Mouse (Mus musculus) 3134 (cell line): ENCODE measurements at regions not wholly inside any gene's neighbourhood (a gene's known extent, or its start where the extent isn't known, plus 50 kb on each side); places are given as distances from the start of the nearest gene placed in this dataset.

Experiments
- DNase-seq: peaks from one replicate; pipeline ENCODE4 v3.0.0-alpha.2; 2011; ENCODE audit warnings: low spot score; ENCODE audit not compliant: insufficient read length; ENCODE audit errors: extremely low read depth

- no peak for DNase-seq
Measured at GRCm38 (mm10) chr8:64422200-64422849, 216.3 kb upstream of the Tll1 start.

DNA sequence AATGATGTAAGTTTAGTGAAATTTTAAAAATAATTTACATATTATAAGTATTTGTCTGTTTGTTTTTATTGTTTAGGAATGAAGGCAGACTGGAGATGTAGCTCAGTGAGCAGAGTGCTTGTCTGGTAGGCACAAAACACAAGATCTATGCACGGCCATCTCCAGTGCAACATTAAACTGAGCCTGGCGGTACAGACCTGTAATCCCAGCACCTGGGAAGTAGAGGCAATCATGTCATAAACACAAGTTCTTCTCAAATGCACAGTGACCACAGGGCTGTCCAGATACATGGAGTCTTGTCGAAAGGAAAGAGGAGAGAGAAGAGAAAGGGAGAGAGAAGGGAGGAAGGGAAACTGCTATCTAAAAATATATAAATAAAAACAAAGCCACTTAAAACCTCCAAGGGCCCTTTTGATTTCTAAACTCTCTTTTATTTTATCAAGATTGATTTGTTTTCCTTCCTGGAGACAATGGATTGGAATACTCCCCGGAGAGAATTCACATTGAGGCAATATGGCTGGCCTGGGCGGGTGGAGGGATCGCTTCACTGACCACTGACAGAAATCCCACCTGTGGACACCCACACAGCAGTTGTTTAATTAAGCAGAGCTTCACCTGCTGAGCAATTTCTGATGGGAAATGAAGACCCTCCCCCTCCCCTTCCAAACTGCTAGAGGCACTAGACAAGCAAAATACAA lies 215.6 kb upstream of the Tll1 start:
- no peak for DNase-seq

DNA sequence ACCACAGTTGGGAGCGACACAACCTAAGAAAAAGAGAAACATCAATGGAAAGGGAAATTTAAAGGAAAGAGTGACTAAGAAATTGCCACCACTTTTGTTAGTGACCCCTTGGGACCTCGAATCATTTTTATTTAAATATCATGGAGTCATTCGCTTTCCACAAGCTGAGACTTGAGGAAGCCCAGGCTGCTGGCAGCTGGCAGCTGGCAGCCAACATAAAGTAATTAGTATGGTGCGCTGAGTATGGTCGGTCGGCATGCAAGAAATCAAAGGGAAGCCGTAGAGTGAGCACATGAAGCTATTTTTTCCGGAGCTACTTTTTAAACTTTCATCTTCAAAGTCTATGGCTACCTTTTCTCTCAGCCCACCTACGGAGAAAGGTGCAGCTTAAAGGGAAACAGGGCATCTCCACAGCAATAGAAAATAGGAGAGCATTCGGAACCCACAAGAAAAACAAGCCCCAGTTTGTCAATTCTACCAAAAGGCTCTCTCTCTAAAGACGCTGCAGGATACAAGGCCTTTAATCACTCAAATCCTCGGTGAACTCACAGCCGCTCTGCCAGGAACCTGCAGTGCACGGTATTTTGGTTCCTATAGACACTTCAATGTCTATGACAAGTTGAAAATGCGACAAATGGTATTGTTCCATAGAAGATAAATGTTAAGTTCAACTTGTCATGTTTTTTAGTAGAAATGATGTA lies 206.6 kb upstream of the Tll1 start:
- no peak for DNase-seq

DNA sequence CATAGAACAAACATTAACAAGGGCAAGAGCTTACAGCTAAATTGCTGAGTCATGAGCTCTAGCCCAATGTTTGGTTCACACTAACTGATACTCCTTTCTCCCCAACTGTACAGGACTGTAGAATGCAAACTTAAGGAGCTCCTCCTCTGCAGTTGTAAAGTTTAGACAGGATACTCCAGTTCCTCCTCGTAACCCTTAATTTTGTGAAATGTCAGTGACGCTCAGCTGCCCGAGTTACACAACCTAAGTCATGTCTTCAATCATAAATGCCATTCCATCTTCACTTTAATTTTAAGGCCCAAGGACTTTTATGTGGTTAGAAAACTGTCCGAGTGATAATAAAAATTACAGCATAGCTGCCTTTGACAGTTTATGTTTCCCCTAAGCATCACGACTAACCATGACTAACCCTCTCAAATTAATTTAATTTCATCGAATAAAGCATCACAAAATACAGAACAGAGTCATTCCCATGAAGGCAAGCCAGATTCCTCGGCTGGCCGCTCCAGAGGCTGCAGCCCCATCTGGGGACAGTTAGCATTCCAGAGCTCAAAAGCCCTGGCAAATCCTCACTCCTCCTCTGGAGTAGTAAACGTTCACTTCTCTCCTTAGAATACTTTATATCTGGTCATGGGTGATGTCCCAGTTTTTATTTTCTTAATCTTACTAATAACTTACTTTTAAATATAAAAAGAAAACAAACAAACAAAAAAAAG lies 200.9 kb upstream of the Tll1 start:
- DNase-seq, result no peak

- DNase-seq, result no peak
Measured at GRCm38 (mm10) chr8:64399554-64399953, 193.5 kb upstream of the Tll1 start.

DNA sequence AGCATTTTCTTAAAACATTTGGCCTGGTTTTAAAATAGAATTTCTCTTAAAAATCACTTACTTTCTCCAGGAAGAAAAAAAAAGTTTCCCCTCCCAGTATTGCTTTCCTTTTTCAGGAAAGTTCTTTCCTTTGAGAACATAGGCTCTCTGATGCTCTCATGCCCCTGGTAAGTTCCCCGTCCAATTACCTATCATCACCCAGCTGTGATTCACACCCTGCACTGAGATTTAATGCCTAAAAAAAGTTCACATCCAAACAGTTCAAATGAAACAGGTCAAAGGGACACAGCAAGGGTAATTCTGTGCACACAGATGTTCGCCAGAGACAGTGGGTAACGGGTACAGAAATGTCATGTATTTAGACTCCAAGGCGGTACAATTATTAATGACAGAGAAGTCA lies 191.8 kb upstream of the Tll1 start:
- no peak for DNase-seq

DNA sequence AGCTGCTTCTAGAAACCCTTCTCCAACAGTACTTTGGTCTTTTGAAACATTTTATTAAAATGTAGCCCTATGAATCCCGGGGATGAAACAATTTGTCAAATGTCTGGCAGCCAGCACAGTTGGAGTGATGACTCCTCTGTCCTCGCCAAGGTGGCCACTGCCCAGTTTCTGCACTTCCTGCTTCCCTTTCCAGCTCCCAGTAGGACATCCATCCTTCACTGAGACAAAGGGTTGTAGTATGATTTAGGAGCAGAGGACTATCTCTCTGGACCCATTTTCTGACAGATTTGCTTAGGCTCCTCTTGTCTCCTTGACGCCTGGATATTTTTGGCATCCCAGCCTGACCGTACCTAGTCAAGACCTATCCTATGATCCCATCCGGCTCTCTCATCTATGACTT lies 189.7 kb upstream of the Tll1 start:
- no peak for DNase-seq

DNA sequence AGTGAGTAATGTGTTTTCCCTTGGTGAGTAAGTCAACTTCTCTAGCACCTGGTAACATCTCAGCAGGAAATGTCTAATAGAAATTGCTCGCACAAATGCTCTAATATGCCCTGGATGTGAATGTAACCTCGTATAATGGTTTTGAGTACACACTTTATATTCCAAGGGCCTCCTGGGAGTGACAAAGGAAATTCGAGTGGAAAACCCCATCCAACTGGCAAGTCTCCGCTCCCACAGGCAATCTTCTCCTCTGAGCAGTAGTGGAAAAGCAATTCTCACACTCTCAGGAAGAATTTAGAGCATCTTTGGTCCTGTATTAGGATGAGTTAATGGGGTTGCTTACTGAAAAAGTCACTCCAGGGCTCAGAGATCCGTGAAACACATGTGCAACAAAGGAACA lies 183.4 kb upstream of the Tll1 start:
- DNase-seq, result no peak

DNA sequence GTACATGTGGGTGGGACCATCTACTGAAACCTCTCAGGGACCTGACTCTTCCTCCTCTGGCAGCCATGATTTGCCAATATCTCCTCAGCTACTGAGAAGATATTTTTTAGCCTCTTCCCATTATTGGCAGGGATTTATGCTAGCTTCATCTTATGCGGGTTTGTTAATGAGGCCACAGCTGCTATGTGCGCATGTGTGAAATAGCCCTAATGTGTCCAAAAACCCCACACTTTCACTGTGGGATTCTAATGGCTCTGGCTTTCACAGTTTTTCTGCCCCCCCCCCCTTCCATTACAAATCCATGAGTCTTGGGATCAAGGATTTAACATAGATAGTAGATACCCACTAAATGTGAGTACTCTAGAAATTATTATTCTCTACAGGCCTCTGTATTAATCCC lies 182.2 kb upstream of the Tll1 start:
- DNase-seq, result no peak

DNA sequence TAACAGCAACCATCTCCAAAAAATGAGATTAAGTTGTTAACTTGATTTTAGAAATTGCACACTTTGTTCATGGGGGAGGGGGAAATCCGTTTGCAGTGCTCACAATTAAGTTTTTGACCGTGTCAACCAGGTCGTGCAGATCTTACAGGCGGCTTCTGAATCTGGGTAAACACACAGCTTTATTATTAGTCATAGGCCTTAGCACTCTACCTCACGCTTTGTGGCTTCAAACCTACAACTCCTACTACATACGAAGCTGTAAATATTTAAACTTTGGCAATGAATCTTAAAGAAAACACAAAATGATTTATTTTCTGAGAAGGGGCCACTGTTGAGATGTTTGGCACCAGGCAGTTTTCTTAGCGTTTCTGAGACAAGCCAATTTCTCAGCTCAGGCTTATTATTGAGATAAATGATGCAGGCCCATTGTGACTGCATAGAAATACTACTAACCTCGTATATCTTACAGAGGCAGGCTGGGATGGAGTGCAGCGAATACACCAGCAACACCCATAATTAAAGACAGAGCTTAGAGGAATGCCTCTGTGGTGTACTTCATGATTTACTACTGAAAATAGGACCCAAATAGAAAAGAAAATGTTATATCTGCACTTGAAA lies 173.8 kb upstream of the Tll1 start:
- no peak for DNase-seq

DNA sequence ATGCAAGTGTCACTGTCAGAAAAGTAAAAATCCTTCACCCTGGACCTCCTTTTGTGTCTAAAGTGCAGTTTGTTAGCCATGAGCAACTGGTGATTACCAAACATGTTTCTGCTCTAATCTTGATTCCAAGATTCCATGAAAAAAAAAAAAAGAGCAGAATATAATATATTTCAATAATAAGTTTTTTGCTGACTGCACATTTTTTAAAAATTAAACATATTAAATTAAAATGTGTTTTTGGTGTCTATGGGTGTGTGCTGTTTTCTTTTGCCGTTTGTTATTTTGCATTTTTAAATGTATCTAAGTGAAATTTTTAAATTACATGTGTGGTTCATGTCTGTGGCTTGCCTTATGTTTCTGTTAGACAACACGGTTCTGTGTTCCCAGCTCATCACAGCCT lies 171.8 kb upstream of the Tll1 start:
- no peak for DNase-seq

DNA sequence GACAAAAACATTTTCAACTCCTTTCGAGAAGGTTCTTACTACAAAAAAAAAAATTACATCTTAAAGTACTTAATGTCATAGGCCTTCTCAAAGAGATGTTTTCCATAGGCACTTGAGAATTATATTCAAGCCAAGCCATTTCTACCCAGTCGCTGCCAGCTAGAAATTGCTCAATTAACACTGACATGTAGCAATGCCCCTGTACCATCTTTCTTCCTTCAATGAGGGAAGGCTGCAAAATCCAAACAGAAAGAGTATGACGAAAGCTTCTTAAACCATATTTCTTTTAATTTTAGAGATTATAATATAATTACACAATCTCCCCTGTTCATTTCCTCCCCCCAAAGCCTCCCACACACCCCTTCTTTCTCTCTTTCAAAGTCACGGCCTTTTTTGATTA lies 169.4 kb upstream of the Tll1 start:
- DNase-seq, result no peak

GRCm38 (mm10) chr8:64374980-64375379 lies 168.9 kb upstream of the Tll1 start:
- no peak for DNase-seq

DNA sequence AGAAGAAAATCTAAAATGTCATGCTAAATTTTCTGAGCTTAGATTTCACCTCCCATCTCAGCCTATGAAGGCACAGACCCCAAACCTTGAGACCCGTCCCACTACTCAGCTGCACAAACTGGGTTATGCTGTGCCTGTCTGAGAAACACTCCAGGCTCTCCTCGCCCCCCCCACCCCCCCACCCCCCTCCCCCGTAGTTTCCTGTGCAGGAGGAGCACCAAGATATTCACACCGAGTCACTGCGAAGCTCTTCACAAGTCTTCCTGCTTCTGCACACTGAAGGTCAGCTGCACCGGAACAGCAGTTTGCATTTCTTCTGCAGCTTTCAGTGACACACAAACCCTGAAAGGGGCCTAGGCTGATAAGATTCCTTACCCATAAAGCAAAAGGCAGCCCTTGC lies 163.9 kb upstream of the Tll1 start:
- no peak for DNase-seq

DNA sequence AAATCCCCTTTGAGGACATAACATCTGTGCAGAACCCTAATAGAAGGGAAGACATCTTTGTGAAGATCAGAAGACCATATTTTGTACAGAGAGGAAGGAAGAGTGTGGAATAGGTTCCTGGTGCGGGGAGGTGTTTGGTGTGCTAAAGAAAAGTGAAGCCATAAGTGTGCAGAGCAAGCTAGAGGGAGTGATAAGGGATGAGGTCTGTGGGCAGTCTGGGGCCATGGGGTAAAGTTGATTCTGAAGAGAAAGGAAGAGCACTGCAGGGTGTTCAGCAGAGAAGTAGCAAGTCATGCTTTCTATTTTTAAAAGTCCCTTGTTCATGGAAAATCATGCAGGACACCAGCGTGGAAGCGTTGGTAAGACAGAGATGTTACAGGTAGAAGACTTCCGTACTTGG lies 161.8 kb upstream of the Tll1 start:
- no peak for DNase-seq

GRCm38 (mm10) chr8:64366974-64367266 lies 160.8 kb upstream of the Tll1 start:
- DNase-seq, result no peak

DNA sequence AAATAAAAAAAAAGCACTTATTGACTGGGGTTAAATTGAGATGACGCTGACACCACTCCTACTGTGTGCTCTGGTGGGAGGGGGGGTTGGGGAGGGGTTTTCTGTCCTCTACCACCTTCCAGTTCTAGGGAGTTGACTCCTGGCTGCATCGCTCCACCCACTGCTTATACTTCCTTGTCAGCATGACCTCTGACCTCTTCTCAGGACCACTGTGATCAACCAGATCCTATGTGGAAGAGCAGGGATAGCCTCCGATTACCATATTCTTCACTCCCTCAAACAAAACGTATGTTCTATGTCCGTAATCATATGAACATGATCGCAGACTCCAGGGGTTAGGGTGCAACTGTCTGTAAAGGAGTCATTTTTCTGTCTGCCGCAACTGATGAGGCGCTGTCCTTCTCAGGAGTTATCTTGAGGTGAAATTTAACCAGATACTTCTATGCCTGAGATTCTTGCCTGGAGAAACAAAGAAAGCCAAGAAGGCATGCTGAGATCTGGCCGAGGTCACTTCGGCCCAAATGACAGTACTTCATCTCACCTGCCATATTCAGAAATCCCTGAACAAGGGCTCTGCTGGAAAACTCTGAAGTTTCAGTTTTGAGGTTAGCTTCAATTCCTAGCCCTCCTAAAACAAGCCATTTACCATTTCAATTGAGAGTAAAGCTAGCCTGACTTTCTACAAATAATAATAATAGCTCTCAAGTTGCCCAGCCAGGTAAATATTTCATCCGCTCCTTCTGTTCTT lies 160.3 kb upstream of the Tll1 start:
- DNase-seq, result no peak

DNA sequence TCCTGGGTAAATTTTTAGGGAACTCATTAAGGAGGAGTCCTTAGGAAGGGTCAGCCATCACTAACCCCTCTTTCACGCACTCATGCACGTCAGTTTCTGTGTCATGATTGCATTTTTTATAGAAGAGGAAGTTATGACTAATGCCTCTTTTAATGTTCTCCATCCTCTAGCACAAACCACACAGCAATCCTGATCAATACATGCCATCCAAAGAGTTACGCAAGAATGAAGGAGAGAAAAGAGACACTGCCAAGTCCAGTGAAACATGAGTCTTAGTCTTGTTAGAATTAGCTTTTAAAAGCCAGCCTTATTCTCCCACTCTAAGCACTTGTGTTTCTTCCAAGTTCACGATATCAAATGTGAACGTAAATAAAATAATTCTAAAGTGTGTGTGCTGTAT lies 151.0 kb upstream of the Tll1 start:
- DNase-seq, result no peak

GRCm38 (mm10) chr8:64348082-64348646 lies 142.1 kb upstream of the Tll1 start:
- DNase-seq, result no peak

DNA sequence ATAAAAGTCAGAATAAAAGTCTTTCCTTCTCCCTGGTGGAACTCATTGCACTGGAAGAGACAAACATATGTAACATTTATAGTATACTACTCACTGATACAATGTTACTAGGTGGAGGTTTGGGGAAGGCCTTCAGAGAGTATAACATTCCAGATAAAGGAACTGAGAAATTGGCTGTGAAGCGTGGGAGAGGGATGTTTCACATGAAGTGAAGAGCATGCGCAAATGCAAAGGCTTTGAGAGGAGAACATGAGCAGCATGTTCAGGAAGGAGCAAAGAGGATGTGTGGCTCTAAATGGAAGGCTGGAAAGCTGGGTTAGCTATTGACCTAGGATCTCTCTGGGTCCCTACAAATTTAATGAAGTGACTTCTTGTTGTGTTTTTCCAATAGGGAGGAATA lies 141.4 kb upstream of the Tll1 start:
- no peak for DNase-seq
